11 mouse cellular contexts compared by ENCODE assay signal in genomic region chr12:103223671-103224070, GRCm38 (mm10). TPM values are rescaled to one million over a fixed set of nuclear protein-coding genes. Genes with fewer than 3 reads are reported as not detected.
"Had no signal": no experiment of that assay in that cellular context is flagged by ENCODE, and none has a peak within 500 bp of the region (broad histone marks: within the 10 kb centered on the region; RNA-seq: fewer than 3 reads in every experiment).

No protein-coding gene starts in this region.

- DNase-seq: lung, adult 2 months; lung, postnatal 14 days; lung, postnatal 36 days; right cerebral cortex, postnatal 14 days; spleen, adult 18-20 months; thymus, adult 18-20 months; thymus, postnatal 14 days; thymus, postnatal 36 days had no signal

RNA-seq across cellular contexts. Expression of gene Prima1, which starts 18.3 kb away (rescaled TPM):
- total RNA-seq: megakaryocyte progenitor cell, adult 5-6 weeks; monocyte, adult 5-6 weeks; neutrophil, adult 5-6 weeks had no signal
